In genomic region chr3:103771531-103772130, GRCm38 (mm10) we compare ENCODE assay signal across 8 mouse cellular contexts. TPM values are rescaled to one million over a fixed set of nuclear protein-coding genes. Genes with fewer than 3 reads are reported as not detected.
DNase-seq lines count a peak whose midpoint lies in the region; TF ChIP-seq lines count a peak whose summit lies in the region.
"Had no signal": no experiment of that assay in that cellular context is flagged by ENCODE, and none has a peak within 500 bp of the region (broad histone marks: within the 10 kb centered on the region; RNA-seq: fewer than 3 reads in every experiment).

No protein-coding gene starts in this region.

- 50% methylated on average over 9 of the region's 9 CpGs for WGBS in thymus, adult 2 months
- 91% methylated on average over 9 of the region's 9 CpGs for WGBS in hindbrain, embryonic 10.5 days

- no peak for TF ChIP-seq CTCF in thymus, adult 2 months (IDR thresholded peaks at IDR 0.05; ENCODE audit: borderline replicate concordance, control insufficient read depth, extremely low read depth, insufficient read depth, low read length, poor library complexity)

- DNase-seq in thymus, adult 2 months: no peak
- DNase-seq in thymus, postnatal 0 days (ENCODE audit: low spot score): no peak
- DNase-seq in cerebellum, adult 11 months: peak; percentile 82
- DNase-seq in heart, adult 8-10 months (ENCODE audit: low spot score): peak; percentile 87
- peak; percentile 30 for DNase-seq in layer of hippocampus, adult 9-11 months
- DNase-seq in urinary bladder, postnatal 36 days (ENCODE audit: low spot score in 2 of 2): peak; percentile 70 to 83
- DNase-seq in hindbrain, embryonic 10.5 days (ENCODE audit: low spot score): no peak

- no peaks in the 10 kb centered on the region for H3K27me3 ChIP-seq in thymus, adult 2 months (ENCODE audit: control insufficient read depth, insufficient read depth, low read length)
- H3K27me3 ChIP-seq in hindbrain, embryonic 10.5 days (ENCODE audit: insufficient read depth, poor library complexity, severe bottlenecking): no peaks in the 10 kb centered on the region

- H3K9me3 ChIP-seq in hindbrain, embryonic 10.5 days: no peaks in the 10 kb centered on the region

- H3K4me1 ChIP-seq in thymus, adult 2 months (replicated peaks; ENCODE audit: control insufficient read depth, insufficient read depth, low read length): peaks cover 17% of the 10 kb centered on the region
- H3K4me1 ChIP-seq in hindbrain, embryonic 10.5 days (replicated peaks): no peaks in the 10 kb centered on the region

- peaks cover 31% of the 10 kb centered on the region for H3K36me3 ChIP-seq in thymus, adult 2 months (ENCODE audit: control insufficient read depth, insufficient read depth, low read length)
- peaks cover 50% of the 10 kb centered on the region for H3K36me3 ChIP-seq in hindbrain, embryonic 10.5 days

- TF ChIP-seq POLR2A in thymus, adult 2 months (IDR thresholded peaks at IDR 0.05; ENCODE audit: control insufficient read depth, extremely low read depth, insufficient read depth, low read length, poor library complexity): no peak

- no peak overlapping the region for H3K4me3 ChIP-seq in thymus, adult 2 months (ENCODE audit: control insufficient read depth, insufficient read depth, low read length)
- H3K4me3 ChIP-seq in hindbrain, embryonic 10.5 days: no peak overlapping the region

- H3K27ac ChIP-seq in thymus, adult 2 months (ENCODE audit: control insufficient read depth, insufficient read depth, low read length): peak overlapping the region; percentile 72; the same call in 1 of the 2 replicates
- H3K27ac ChIP-seq in hindbrain, embryonic 10.5 days: no peak overlapping the region
- H3K27ac ChIP-seq: liver, embryonic 14.5 days had no signal

RNA-seq across cellular contexts. Expression of gene Hipk1, which starts 19.7 kb away (rescaled TPM):
- 172 and 231 TPM in 2 replicates for polyA plus RNA-seq in thymus, adult 2 months (2012; rRNA removed)
- polyA plus RNA-seq in thymus, postnatal 0 days (2015; fragmentation: Nextera tagmentation; extraction: Ambion mirVana): 19.9 and 24.5 TPM in 2 replicates
- 100 to 1,000 TPM in 1 of 4 experiments, 10 to 100 TPM in 3; 83.0 to 105 (median 93.9) TPM for total RNA-seq in heart, adult 8-10 months (2022)
- 10.4 and 10.7 TPM in 2 replicates for polyA plus RNA-seq in hindbrain, embryonic 10.5 days (2016; fragmentation: Nextera tagmentation; extraction: Ambion mirVana)

RNA-seq across cellular contexts. Expression of gene Gm10964, which starts 32.5 kb away (rescaled TPM):
- not detected in 2 replicates for polyA plus RNA-seq in thymus, adult 2 months (2012; rRNA removed)
- polyA plus RNA-seq in thymus, postnatal 0 days (2015; fragmentation: Nextera tagmentation; extraction: Ambion mirVana): not detected in 2 replicates
- not detected for total RNA-seq in heart, adult 8-10 months (2022)
- not detected in 2 replicates for polyA plus RNA-seq in hindbrain, embryonic 10.5 days (2016; fragmentation: Nextera tagmentation; extraction: Ambion mirVana)
- polyA plus RNA-seq: liver, embryonic 14.5 days had no signal

RNA-seq across cellular contexts. Expression of gene Olfml3, which starts 33.8 kb away (rescaled TPM):
- polyA plus RNA-seq in thymus, adult 2 months (2012; rRNA removed): 4.2 and 6.1 TPM in 2 replicates
- polyA plus RNA-seq in thymus, postnatal 0 days (2015; fragmentation: Nextera tagmentation; extraction: Ambion mirVana): 2.4 and 2.9 TPM in 2 replicates
- total RNA-seq in heart, adult 8-10 months (2022): 1 to 10 TPM; 4.4 to 5.2 (median 5.0) TPM
- 10.6 and 11.5 TPM in 2 replicates for polyA plus RNA-seq in hindbrain, embryonic 10.5 days (2016; fragmentation: Nextera tagmentation; extraction: Ambion mirVana)

RNA-seq across cellular contexts. Expression of gene Dclre1b, which starts 37.6 kb away (rescaled TPM):
- polyA plus RNA-seq in thymus, adult 2 months (2012; rRNA removed): 38.1 and 44.3 TPM in 2 replicates
- 47.8 and 50.9 TPM in 2 replicates for polyA plus RNA-seq in thymus, postnatal 0 days (2015; fragmentation: Nextera tagmentation; extraction: Ambion mirVana)
- 1 to 10 TPM; 5.3 to 9.6 (median 7.2) TPM for total RNA-seq in heart, adult 8-10 months (2022)
- 29.3 and 40.6 TPM in 2 replicates for polyA plus RNA-seq in hindbrain, embryonic 10.5 days (2016; fragmentation: Nextera tagmentation; extraction: Ambion mirVana)

RNA-seq across cellular contexts. Expression of gene Ap4b1, which starts 37.7 kb away (rescaled TPM):
- polyA plus RNA-seq in thymus, adult 2 months (2012; rRNA removed): 24.0 and 24.4 TPM in 2 replicates
- 24.8 and 26.4 TPM in 2 replicates for polyA plus RNA-seq in thymus, postnatal 0 days (2015; fragmentation: Nextera tagmentation; extraction: Ambion mirVana)
- total RNA-seq in heart, adult 8-10 months (2022): 10 to 100 TPM; 14.0 to 16.6 (median 15.9) TPM
- 21.7 and 22.1 TPM in 2 replicates for polyA plus RNA-seq in hindbrain, embryonic 10.5 days (2016; fragmentation: Nextera tagmentation; extraction: Ambion mirVana)

Comparison
In these comparisons a context has a peak if more than half of its experiments do, and no peak if none do; other contexts are left out.
1. DNase-seq: peak in cerebellum, adult 11 months (single experiment), heart, adult 8-10 months (single experiment), layer of hippocampus, adult 9-11 months (single experiment) and urinary bladder, postnatal 36 days (2 of 2); none in thymus, adult 2 months (single experiment), thymus, postnatal 0 days (single experiment) and hindbrain, embryonic 10.5 days (single experiment).